Mouse (Mus musculus) ovary, postnatal 36 days (tissue): ENCODE measurements around the gene Nrn1l.
A peak's percentile ranks its signal among the peaks of the same experiment; 100 is the strongest.

Source experiments
- DNase-seq: peaks from one replicate; pipeline ENCODE4 v3.0.0; 2022; ENCODE audit warnings: low spot score, mixed read lengths

The Nrn1l gene

DNA sequence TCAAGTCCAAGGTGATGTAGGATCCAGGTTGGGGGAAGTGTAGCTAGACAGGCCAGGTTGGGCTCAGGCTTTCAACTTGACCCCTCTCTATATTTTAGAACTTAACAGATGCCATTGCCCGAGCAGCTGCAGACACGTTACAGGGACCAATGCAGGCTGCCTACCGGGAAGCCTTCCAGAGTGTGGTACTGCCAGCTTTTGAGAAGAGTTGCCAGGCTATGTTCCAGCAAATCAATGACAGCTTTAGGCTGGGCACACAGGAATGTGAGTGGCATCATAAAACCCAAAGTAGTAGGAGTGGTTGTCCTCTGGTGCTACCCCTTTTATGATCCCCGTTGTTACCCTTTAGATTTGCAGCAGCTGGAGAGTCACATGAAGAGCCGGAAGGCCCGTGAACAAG is 2.5 kb upstream of the Nrn1l start:
- DNase-seq: no peak

DNA sequence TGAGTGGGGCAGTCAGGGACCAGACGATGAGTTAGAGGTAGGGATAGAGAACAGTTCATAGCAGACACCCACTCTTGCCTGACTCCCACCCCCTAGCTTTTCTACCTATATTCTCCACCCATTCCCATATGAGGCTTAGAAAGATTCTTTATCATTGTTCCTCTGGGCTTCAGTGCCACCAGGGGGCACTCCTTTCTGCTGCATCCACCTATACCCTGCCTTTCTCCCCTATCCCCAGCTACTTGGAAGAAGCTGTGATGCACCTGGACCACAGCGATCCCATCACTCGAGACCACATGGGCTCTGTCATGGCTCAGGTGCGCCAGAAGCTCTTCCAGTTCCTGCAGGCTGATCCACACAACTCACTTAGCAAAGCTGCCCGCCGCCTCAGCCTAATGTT is 935 bp upstream of the Nrn1l start:
- no peak for DNase-seq

DNA sequence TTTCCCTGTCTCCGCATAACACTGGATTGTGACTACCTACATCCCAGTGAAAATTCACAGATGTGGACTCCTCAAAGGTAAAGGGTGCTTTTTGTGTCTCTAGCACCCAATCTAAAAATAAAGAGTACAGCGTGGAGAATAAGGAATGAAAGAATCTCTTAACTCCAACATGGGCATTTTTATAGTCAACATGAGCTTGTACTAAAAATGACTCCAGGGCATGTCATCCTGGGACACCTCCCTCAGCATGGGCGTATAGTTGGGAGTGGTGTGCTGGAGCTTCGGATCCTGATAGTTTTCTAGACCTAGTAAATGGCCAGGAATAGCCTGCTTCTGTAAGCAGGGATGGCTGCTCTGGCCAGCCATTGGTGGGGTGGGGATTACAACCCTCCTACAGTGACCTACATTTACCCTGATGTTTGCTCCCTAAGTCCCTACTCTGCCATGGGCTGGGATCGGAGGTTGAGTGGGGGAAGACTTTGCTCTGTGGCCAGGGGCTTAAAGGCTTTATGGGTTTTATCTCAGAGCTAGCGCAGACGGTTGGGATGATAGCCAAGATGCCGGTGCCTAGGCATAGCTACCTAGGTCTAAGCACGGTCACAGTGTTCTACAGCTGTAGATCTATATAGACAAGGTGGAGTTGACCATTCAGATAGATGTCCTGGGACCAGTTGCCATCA is 4.6 kb downstream of the Nrn1l start:
- DNase-seq: no peak

DNA sequence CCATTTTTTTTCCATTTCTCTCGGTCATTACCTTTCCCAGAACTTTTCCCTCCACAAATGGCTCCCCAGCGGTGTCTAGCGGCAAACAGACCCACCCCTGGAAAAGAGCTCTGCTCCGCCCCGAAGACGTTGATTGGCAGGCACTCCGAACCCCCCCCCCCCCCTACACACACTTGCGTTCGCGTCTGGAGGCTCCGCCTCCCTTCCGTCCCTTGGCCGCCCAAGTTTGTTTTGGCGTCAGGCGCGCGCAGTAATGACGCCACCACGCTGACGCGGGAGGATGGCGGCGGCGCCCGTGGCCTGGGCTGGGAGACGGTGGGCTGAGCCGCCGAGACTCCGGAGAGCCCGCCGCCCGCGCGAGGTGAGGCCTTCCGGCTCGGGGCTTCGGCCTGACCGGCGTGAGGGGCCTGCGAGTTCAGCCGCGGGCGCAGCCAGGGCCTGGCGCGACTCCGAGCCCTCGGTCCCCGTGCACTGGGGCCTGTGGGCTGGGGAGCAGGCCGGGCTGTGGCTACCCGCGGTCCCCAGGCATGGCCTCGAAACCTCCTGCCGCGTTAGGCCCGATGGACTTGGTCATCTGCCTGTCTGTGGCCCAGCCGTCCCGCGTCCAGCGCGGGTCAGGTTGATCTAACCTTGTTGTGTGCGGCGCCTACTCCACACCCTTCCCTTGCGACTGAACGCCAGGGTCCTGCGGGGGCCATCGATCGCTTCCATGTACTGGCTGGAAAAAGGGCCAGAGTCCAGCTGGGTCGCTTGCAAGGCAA is 7.0 kb downstream of the Nrn1l start, which contains the start of gene Pskh1:
Pskh1 (plus strand) TSS at position 262 of the 761 bp plus-strand sequence.
- peak; percentile 93 for DNase-seq

DNA sequence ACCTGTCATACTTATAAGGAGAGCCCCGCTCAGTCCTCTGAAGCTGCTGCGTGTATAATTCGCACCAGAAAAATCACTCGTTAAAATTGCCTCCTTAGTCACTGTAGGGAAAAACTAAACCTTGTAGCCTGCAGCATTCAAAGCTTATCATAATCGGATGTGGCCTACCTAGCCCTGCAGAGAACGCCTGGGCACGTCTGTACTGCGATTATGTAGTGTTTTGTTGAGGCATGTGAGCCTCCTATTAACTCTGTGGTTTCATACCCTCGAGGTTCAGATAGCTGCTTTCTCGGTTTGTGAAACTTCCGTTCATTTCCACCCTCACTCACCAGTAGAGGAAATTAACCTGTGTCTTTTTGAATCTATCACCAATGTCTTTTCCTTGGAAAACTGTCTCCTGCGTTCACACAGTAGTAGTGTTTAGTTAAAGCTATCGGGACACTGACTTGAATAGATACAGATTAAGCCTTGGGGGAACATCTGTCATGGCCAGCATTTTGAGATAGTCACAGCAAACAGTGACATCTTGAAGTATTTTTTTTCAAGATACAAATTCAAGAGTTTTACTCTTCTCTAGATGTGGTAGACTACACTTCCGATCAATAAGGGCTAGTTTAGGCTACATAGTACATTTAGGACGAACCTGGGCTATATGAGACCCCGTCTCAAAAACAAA is 7.7 kb downstream of the Nrn1l start:
- no peak for DNase-seq

DNA sequence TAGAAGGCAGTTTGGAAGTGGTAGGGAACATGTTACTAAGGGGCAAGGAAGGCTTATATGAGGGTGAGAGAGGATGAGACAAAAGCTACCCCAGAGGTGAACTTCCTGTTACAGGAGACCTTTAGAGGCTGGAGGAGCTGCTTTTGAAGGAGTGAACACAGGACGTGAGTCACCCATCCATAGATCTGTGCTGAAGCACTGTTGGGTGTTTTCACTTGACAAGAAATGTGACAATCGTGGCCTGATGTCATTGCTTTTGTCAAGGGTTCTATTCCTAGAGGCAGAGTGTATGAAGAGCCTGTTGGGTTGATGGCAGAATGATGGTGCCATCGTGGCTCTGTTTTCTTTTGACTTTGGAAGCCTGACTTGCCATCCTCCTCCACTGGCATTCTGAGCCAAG is 26.0 kb downstream of the Nrn1l start:
- no peak for DNase-seq

DNA sequence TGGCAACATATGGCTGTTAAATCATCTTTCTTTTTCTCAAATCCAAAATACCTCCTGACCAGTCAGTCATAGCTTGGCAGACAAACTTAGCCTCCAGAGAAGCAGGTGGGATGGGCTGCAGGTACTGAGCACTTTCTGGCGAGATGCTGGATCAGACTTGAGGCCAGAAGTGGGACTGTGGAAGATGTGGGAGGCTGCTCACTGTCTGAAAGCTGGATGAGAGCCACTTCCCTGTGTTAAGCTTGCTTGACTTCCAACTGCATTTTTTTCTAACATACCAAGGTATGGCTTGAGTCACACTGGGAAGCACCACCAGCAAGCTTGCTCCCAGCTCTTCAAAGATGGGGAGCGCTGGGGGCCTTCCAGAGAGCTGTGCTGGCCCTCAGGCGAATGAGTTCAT is 31.8 kb downstream of the Nrn1l start:
- no peak for DNase-seq

DNA sequence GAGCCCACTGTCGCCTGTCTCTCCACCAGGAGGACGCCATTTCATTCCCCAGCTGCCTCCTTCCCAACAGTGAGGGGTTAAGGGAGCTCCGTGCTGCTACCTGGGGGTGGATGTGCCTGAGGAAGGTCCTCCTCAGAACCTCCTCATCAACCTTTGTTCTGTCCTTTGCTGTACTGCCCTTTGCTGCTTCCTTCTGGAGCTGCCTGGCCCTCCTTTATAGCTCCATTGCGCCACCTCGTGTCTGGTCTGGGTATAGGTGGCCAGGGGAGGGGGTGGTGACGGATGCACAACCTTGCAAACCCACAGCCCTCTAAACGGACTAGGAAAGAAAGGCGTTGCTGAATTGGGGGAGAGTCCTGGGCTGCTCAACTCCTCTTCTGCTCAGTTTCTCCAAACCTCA is 37.2 kb downstream of the Nrn1l start:
- peak; percentile 84 for DNase-seq

DNA sequence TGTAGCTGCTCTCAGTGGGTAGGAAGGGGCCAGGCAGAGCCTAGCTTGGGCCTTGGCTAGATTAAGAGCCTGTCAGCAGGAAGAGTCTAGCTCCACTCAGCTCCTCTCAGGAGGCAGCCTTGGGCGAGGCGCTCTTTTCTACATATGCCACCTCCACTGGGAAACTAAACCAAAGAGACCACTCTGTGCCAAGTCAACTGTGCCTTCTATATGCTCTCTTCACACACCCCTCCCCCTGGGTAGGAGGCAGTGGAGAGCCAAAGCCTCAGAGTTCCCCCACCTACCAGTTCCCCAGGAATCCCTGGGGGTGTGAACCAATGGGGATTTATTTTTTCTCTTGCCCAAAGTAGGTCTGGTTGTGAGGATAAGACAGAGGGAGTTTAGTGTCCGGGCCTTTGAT is 37.9 kb downstream of the Nrn1l start:
- no peak for DNase-seq

DNA sequence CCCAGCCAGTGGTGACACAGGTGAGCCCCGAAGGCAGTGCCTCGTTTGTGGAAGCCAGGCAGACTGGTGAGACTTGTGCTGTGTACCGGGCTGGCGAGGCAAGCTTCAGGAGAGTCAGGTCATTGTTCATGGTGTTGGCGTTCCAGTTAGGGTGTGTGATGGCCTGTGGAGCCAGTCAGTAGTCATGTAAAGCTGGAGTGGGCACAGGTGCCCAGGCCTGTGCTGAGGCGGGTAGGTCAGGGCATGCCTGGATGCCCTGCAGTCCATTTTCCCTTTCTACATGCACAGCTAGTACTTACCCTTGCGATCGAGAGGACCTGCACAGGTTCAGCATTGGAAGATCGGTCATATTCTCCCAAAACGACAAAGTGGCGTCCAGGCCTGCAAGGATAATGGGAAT is 39.2 kb downstream of the Nrn1l start:
- no peak for DNase-seq

DNA sequence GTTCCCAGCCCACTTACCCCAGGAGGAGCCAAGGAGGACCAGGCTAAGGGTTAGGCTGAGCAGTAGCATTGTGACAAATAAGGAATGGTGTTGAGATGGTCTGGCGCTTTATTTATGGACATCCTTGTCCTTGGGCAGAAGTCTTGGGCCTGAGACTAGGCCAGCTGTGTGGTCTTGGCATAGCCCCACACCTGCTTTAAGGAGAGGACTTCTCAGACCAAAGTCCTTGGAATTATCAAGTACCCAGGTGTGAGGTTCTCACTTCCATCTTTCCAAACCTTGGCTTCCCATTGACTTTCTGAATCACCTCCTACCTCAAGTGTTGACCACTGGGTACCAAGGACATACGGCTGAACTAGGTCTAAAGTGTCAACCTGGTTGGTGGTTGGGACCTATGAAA is 40.4 kb downstream of the Nrn1l start, which contains the start of gene Ctrl:
Ctrl (minus strand) TSS at position 101 of the 400 bp plus-strand sequence.
- no peak for DNase-seq

DNA sequence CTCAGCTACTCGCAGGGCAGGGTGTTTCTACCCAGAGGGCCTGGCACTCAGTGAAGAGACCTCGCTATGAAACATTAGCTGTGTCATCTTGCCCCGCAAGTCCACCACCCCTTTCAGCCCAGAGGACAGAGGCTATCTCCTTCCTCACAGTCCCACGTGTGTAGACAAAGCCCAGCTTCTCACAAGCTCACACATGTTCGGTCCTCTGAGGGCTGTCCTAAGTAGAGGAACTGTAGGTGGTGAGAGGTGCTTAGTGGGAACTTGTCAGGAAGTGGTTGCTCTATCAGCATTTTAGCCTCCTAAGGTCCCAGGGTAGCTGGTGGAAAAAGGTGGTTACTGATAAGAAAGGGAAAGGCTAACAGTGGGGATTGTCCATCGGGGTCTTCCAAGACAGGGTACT is 41.7 kb downstream of the Nrn1l start:
- DNase-seq: no peak

DNA sequence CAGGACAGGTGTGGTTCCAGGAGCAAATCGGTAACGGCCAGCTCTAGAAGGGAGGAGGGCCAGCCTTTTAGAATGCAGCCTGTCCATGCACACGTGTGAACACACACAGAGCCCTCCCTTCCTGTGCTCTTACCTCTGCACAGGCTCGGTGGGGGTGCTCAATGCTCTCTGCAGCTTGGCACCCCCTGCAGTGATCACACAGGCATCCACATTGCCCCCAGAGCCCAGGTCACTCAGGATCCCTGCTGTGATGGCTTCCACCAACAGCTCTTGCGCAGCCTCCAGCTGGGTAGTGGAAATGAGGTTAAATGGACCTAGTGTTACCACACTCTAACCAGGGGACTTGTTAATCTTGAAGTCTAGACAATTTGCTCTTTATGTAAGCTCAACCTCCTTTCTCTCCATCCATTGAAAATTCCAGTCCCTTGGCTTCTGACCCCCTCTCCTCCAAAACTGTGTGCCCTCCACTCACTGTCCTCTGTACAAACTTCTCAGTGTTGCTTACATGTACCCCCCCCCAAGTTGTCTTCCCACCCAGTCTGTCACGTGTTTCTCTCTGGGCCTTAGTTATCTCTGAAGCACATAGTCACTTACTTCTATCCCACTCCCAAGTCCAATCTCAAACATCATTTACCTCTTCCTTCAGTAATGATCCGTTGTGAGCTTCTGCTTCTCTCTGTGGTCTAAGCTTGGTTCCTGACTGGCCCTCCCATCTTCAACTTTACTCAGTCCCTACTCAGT is 42.7 kb downstream of the Nrn1l start:
- DNase-seq: no peak

DNA sequence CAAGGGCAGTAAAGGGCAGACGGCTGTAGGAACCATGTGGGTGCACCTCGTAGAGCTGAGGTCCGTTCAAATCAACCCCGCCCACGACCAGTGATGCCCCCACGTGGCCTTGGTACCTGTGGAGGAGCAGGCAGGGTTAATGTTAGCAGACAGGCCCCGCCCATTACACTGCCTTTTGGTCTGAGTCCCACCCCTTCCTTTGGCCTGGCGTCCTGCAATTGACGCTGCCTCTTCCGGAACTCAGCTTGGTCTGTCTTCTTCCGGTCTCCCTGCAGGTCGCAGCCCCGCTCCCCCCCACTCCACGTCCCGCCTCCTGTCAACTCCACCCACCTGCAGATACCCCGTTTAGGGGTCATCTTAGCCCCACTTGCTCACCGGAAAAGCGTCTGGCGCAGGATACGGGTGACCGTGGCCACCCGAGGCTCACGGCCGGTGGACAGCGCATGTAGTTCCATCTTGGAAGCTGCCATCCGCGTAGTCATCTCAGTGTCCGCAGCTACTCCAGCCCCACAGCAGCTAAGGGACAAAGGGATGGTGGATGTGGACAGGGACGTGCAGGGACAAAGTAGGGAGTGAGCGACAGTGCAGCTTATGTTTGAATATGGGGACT is 43.6 kb downstream of the Nrn1l start:
- peak; percentile 87 for DNase-seq

DNA sequence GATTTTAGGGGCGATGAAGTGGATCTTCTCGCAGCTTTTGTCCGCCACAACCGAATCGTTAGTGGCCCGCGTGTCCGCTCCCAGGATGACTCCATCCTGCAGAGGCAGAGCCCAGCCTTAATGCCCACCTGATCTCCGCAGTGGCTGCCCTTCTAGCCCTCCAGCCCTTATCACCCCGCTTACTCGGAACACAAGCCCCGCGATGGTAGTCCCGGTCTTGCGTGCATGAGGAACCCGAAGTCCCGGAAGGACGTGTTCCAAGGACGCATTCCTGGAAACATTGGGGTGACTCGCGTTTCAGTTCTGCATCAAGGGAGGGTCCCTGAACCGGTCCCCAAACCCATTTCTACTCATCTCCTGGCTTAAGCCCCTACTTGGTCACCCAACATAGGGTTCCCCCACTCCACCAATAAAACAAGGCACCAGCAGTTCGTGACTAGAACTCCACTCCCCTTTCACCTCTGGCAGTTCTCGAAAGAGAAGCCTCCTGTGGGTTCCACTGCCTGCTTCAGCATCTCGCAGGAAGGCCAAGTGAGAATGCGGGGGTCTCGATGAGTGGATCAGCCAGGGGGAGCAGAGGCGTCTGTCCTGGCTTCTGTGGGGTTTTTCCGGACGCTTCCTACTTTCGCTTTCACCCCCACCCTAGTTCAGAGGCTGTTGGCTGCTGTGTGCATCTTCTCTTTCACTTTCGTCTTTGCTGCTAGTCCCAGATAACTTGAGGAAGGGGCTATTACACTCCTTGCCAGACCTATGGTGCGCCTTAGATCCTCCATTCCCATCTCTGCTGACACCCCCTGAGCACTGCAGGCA is 44.3 kb downstream of the Nrn1l start:
- DNase-seq: peak; percentile 56

DNA sequence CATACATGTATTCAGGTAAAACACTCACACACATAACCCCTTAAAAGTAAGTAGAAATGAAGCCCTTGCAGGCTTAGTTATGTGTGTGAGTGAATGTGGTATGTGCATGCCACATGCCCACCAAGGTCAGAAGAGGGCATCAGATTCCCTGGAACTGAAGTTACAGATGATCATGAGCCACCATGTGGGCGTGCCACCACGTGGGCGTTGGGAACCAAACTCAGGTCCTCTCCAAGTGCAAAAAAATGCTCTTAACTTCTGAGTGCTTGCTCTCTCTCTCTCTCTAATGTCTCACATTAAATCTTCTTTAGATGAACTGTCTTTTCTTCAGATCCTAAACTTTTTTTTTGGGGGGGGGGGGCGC is 44.9 kb downstream of the Nrn1l start, which contains the start of gene Psmb10:
Psmb10 (minus strand) TSS at position 139 of the 364 bp plus-strand sequence.
- no peak for DNase-seq

DNA sequence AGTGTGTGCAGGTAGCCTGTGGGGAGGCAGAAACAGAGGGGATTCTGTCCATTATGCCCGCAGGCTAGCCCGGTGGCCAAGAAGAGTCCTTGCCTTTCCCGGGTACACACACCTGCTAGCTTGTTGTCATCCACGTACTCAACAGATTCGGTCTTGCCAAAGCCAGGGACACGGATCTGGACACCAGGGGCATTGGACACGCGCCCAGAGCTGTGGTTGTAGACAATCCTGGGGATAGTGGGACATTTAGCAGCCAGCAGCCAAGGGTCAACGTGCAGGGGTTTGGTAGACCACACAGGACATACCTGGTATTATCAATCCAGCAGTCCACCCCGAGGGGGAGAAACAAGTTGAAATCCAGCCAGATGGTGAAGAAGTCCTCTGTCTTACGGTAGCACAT is 48.7 kb downstream of the Nrn1l start:
- DNase-seq: no peak

DNA sequence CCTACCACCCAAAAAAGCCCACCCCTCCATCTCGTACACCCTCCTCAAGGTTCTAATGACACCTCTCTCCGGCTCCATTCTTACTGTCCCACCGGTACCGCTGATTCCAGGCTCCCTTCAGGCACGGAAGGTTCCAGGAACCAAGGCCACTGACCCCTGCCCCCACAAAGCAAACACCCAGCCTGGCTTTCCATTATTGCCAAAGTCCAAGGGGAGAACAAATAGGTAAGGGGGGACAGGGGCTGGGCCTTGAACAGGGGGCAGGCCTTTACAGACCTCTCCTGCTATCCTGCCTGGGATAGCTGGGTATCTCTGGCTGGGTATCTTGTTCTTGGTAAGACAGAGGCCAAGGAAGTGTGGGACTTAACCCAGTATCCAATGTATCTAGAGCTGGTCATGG is 49.2 kb downstream of the Nrn1l start:
- no peak for DNase-seq

DNA sequence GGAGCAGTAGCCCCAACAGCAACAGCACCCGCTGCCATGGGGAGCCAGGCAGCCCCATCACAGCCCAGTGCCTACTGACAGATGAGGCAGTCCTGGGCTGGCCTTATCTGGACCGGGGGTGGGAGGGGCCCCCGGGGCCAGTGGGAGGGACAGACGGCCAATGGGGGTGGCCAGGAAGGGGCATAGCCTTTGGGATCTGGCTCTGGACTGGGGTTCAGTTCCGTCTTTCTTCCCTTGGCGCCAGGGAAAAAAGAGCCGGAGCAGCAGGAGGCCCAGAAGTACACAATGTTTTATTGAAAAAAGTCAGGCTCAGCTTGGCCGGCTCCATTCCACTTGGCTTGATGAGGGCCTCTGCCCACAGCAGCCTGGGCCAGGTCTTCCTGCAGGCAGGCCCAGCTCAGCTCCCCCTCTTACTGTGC is 50.0 kb downstream of the Nrn1l start, which contains the start of gene Lcat:
Lcat (minus strand) TSS at position 62 of the 419 bp plus-strand sequence.
- DNase-seq: no peak
